Mouse (Mus musculus): Measurements from ENCODE around the gene Nrgn.
A peak's percentile ranks its signal among the peaks of the same experiment; 100 is the strongest.

Nrgn gene

GRCm38 (mm10) chr9:37554279-37554678 lies 1.6 kb upstream of the Nrgn start:
- DNase-seq: no peak

- DNase-seq: no peak
Measured at GRCm38 (mm10) chr9:37551751-37552531, 763 bp downstream of the Nrgn start.

GRCm38 (mm10) chr9:37550435-37550834 lies 2.3 kb downstream of the Nrgn start:
- no peak for DNase-seq

GRCm38 (mm10) chr9:37546889-37547288 lies 5.8 kb downstream of the Nrgn start:
- no peak for DNase-seq

GRCm38 (mm10) chr9:37545847-37546452 lies 6.8 kb downstream of the Nrgn start:
- DNase-seq: no peak

- no peak for DNase-seq
Measured at GRCm38 (mm10) chr9:37545166-37545610, 7.5 kb downstream of the Nrgn start.

GRCm38 (mm10) chr9:37544447-37545165 lies 8.1 kb downstream of the Nrgn start:
- peak; percentile 74 for DNase-seq

- peak; percentile 40 for DNase-seq
Measured at GRCm38 (mm10) chr9:37543869-37544440, 8.7 kb downstream of the Nrgn start.

GRCm38 (mm10) chr9:37541851-37542642 lies 10.7 kb downstream of the Nrgn start:
- no peak for DNase-seq

- no peak for DNase-seq
Measured at GRCm38 (mm10) chr9:37540701-37541575, 11.8 kb downstream of the Nrgn start.

- DNase-seq: no peak
Measured at GRCm38 (mm10) chr9:37540226-37540625, 12.5 kb downstream of the Nrgn start.

GRCm38 (mm10) chr9:37539170-37540025 lies 13.3 kb downstream of the Nrgn start, which contains the start of gene Vsig2:
Vsig2 (plus strand) TSS chr9:37539255.
- DNase-seq: no peak

- DNase-seq: no peak
Measured at GRCm38 (mm10) chr9:37537658-37538250, 14.9 kb downstream of the Nrgn start.

GRCm38 (mm10) chr9:37536851-37537250 lies 15.9 kb downstream of the Nrgn start:
- DNase-seq: no peak

GRCm38 (mm10) chr9:37530888-37531705 lies 21.6 kb downstream of the Nrgn start:
- peak; percentile 88 for DNase-seq

GRCm38 (mm10) chr9:37530031-37530887 lies 22.4 kb downstream of the Nrgn start:
- DNase-seq: peak; percentile 71

- DNase-seq: peak; percentile 40
Measured at GRCm38 (mm10) chr9:37528225-37528970, 24.3 kb downstream of the Nrgn start.
